In the genomic region with DNA sequence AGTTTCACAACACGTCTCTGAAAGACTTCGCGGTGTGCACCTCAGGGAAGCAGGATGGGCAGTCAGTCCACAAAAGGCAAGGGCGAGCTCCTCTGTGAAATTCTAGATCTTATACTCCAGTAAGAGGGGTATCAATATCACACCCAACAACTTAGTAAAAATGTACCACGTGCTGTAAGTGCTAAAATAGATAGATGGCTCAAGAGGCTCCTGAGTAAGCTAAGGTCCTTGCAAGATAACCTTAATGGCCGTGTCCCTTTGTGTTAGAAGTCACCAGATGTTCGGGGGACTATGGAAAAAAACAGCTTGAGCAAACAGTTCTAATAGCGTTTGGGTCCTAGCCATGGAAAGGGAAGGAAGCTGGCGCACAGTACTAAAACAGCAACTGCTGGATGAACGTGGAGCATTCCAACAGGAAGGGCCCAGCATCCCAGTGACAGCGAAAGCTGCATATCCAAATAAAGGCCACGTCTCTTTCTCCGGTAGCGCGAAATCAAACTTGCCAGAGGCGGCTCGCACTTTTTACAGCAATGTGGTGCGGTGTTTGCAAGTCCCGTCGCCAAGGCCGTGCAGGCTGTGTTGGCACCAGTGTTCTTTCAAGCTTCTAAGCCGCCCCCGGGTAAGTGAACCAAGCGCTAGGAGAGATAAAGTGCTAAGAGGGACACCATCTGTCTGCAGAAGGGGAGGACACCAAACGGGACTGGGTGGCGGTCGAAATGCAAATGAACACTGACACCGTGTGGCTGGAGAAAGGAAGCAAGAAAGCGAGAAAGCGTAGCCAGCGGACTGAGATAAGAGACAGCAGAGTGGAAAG, we compare ENCODE assay signal across 8 mouse cellular contexts. TPM values are rescaled to one million over a fixed set of nuclear protein-coding genes. Genes with fewer than 3 reads are reported as not detected.
DNase-seq lines count a peak whose midpoint lies in the region; ATAC-seq lines count a peak whose summit lies in the region.

No protein-coding gene starts in this region.

- peak overlapping the region; percentile 68 for H3K4me2 ChIP-seq in hindbrain, embryonic 11.5 days (replicated peaks; ENCODE audit: low read depth, low read length)
- H3K4me2 ChIP-seq in lung, embryonic 16.5 days (ENCODE audit: low read depth, low read length): peak overlapping the region; percentile 83

- H3K27me3 ChIP-seq in hindbrain, embryonic 11.5 days (ENCODE audit: control insufficient read depth, insufficient read depth, low read length): no peaks in the 10 kb centered on the region; the same call in 1 of the 2 replicates
- no peaks in the 10 kb centered on the region; the same call in 1 of the 2 replicates for H3K27me3 ChIP-seq in lung, embryonic 16.5 days (ENCODE audit: control insufficient read depth, insufficient read depth, low read depth, low read length)

- no peak overlapping the region for H3K27ac ChIP-seq in hindbrain, embryonic 11.5 days (ENCODE audit: low read depth, low read length)
- H3K27ac ChIP-seq in lung, embryonic 16.5 days (ENCODE audit: low read length): peak overlapping the region; percentile 36; the same call in 1 of the 2 replicates

- WGBS in hindbrain, embryonic 11.5 days: 6% methylated on average over 31 of the region's 31 CpGs
- WGBS in lung, embryonic 16.5 days: 5% methylated on average over 31 of the region's 31 CpGs

- no peaks in the 10 kb centered on the region for H3K4me1 ChIP-seq in hindbrain, embryonic 11.5 days (replicated peaks; ENCODE audit: control insufficient read depth, insufficient read depth, low read length)
- peaks cover 9% of the 10 kb centered on the region for H3K4me1 ChIP-seq in lung, embryonic 16.5 days (replicated peaks; ENCODE audit: control insufficient read depth, insufficient read depth, low read length)

- no peaks in the 10 kb centered on the region for H3K9me3 ChIP-seq in hindbrain, embryonic 11.5 days (ENCODE audit: control insufficient read depth, low read length)
- no peaks in the 10 kb centered on the region for H3K9me3 ChIP-seq in lung, embryonic 16.5 days (ENCODE audit: control insufficient read depth, low read length)

- no peaks in the 10 kb centered on the region for H3K36me3 ChIP-seq in hindbrain, embryonic 11.5 days (ENCODE audit: control insufficient read depth, insufficient read depth, low read length)
- H3K36me3 ChIP-seq in lung, embryonic 16.5 days (ENCODE audit: control insufficient read depth, insufficient read depth, low read length): no peaks in the 10 kb centered on the region

- peak overlapping the region; percentile 52; the same call in 1 of the 2 replicates for H3K9ac ChIP-seq in hindbrain, embryonic 11.5 days (ENCODE audit: low read depth, low read length)
- peak overlapping the region; percentile 57 for H3K9ac ChIP-seq in lung, embryonic 16.5 days (ENCODE audit: low read length)

- DNase-seq in NIH3T3 (ENCODE audit: low read depth): peak; percentile 85
- DNase-seq in cerebellum, postnatal 10 days: peak; percentile 86 to 88
- peak; percentile 84 to 91 for DNase-seq in frontal cortex, adult 2 months (ENCODE audit: extremely low spot score in 1 of 2, low spot score in 1 of 2)
- DNase-seq in hindbrain, embryonic 11.5 days (ENCODE audit: low spot score): peak; percentile 82
- peak; percentile 81 to 82 for DNase-seq in layer of hippocampus, postnatal 10 days (ENCODE audit: low spot score in 2 of 2)
- DNase-seq in ovary, adult 18-20 months (ENCODE audit: low spot score): peak; percentile 78
- peak; percentile 57 to 68 for DNase-seq in thymus, adult 18-20 months

- peak overlapping the region; percentile 31 for H3K4me3 ChIP-seq in hindbrain, embryonic 11.5 days (ENCODE audit: low read depth, low read length)
- peak overlapping the region; percentile 53 for H3K4me3 ChIP-seq in lung, embryonic 16.5 days (ENCODE audit: low read length)

- peak; percentile 84 for ATAC-seq in hindbrain, embryonic 11.5 days (ENCODE audit: low FRiP score)
- ATAC-seq in lung, embryonic 16.5 days (ENCODE audit: low read depth): peak; percentile 90

RNA-seq across cellular contexts. Expression of gene Elf2, which starts 24.4 kb away (rescaled TPM):
- polyA plus RNA-seq in frontal cortex, adult 2 months (2012; rRNA removed): 30.3 and 32.4 TPM in 2 replicates
- polyA plus RNA-seq in hindbrain, embryonic 11.5 days (2014; fragmentation: Nextera tagmentation; extraction: Ambion mirVana): 45.4 and 48.7 TPM in 2 replicates
- total RNA-seq in layer of hippocampus, postnatal 10 days (2021): 10 to 100 TPM; 37.4 to 40.1 TPM
- polyA plus RNA-seq in lung, embryonic 16.5 days (2015; fragmentation: Nextera tagmentation; extraction: Ambion mirVana): 68.4 and 74.5 TPM in 2 replicates

RNA-seq across cellular contexts. Expression of gene Mgarp, which starts 31.6 kb away (rescaled TPM):
- polyA plus RNA-seq in frontal cortex, adult 2 months (2012; rRNA removed): 0.06 and 0.08 TPM in 2 replicates
- polyA plus RNA-seq in hindbrain, embryonic 11.5 days (2014; fragmentation: Nextera tagmentation; extraction: Ambion mirVana): 4.0 and 5.5 TPM in 2 replicates
- not detected for total RNA-seq in layer of hippocampus, postnatal 10 days (2021)
- polyA plus RNA-seq in lung, embryonic 16.5 days (2015; fragmentation: Nextera tagmentation; extraction: Ambion mirVana): 1.2 and 1.9 TPM in 2 replicates

RNA-seq across cellular contexts. Expression of gene Ndufc1, which starts 43.9 kb away (rescaled TPM):
- 500 and 520 TPM in 2 replicates for polyA plus RNA-seq in frontal cortex, adult 2 months (2012; rRNA removed)
- polyA plus RNA-seq in hindbrain, embryonic 11.5 days (2014; fragmentation: Nextera tagmentation; extraction: Ambion mirVana): 714 and 715 TPM in 2 replicates
- 100 to 1,000 TPM; 313 to 318 TPM for total RNA-seq in layer of hippocampus, postnatal 10 days (2021)
- polyA plus RNA-seq in lung, embryonic 16.5 days (2015; fragmentation: Nextera tagmentation; extraction: Ambion mirVana): 677 and 741 TPM in 2 replicates

RNA-seq across cellular contexts. Expression of gene Naa15, which starts 50.0 kb away (rescaled TPM):
- 22.3 and 22.8 TPM in 2 replicates for polyA plus RNA-seq in frontal cortex, adult 2 months (2012; rRNA removed)
- 56.6 and 59.3 TPM in 2 replicates for polyA plus RNA-seq in hindbrain, embryonic 11.5 days (2014; fragmentation: Nextera tagmentation; extraction: Ambion mirVana)
- 10 to 100 TPM; 47.1 to 49.9 TPM for total RNA-seq in layer of hippocampus, postnatal 10 days (2021)
- 30.0 and 32.2 TPM in 2 replicates for polyA plus RNA-seq in lung, embryonic 16.5 days (2015; fragmentation: Nextera tagmentation; extraction: Ambion mirVana)
